Comparison of ENCODE assay signal across 8 mouse cellular contexts in the genomic region with DNA sequence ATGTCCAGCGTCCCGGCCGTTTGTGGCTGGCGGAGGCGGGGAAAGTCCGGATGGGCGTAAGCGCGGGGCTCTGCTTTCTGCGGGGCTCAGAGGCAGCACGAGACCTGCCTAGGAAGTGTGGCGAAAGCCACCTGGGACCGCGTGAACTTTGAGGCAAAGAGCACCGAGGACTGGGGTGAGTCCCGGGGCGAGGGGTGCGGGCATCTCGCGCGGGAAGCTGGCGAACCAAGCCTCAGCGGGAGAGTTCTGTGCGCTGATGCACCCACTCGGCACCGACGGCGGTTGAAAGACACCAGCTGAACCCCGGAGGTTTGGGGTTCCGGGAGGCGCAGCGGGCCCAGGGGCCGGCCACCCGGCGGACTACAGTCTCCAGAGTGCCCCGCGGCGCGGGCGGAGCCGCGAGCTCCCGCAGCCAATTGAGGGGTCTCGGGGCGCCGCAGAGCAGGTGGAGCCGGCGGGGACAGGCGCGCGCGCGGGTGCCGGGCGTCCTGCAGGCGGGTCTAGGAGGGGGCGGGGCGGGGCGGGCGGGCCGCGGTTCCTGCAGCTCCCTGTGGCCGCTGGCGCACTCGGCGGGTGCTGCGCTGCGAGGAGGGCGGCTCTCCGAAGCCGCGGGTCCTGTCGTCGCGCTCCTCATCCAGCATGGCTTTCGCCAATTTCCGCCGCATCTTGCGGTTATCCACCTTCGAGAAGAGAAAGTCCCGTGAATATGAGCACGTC. TPM values are rescaled to one million over a fixed set of nuclear protein-coding genes. Genes with fewer than 3 reads are reported as not detected.
DNase-seq lines count a peak whose midpoint lies in the region; ATAC-seq lines count a peak whose summit lies in the region.

A gene (plus strand): TSS at position 541 of the 717 bp plus-strand sequence.

- peak within 1 kb of the TSS; percentile 100 for H3K4me2 ChIP-seq in heart, embryonic 14.5 days (ENCODE audit: low read length)
- H3K4me2 ChIP-seq in liver, embryonic 12.5 days = peak within 1 kb of the TSS; percentile 99

- peak; percentile 90 for ATAC-seq in heart, embryonic 14.5 days (ENCODE audit: insufficient number of reproducible peaks, insufficient read depth, low FRiP score, low read depth)
- ATAC-seq in liver, embryonic 12.5 days = peak; percentile 96

- peak within 1 kb of the TSS; percentile 82 for H3K9ac ChIP-seq in heart, embryonic 14.5 days (ENCODE audit: low read length)
- peak within 1 kb of the TSS; percentile 85 for H3K9ac ChIP-seq in liver, embryonic 12.5 days

- H3K27ac ChIP-seq in heart, embryonic 14.5 days (replicated peaks in 1 of 2; ENCODE audit: control insufficient read depth in 1 of 2, insufficient read depth in 1 of 2, low read depth in 2 of 2, low read length in 2 of 2) = 0 out of 4 replicates have a peak within 1 kb of the TSS, but pooled peaks have one; percentile 24 to 30
- peak within 1 kb of the TSS; percentile 76 for H3K27ac ChIP-seq in liver, embryonic 12.5 days

- H3K4me3 ChIP-seq in erythroblast, embryonic 14.5 days (replicated peaks) = peak within 1 kb of the TSS; percentile 92
- H3K4me3 ChIP-seq in heart, embryonic 14.5 days (ENCODE audit: control insufficient read depth in 1 of 2, insufficient read depth in 1 of 2, low read depth in 1 of 2, low read length in 2 of 2) = peak within 1 kb of the TSS; percentile 77 to 78
- peak within 1 kb of the TSS; percentile 77 for H3K4me3 ChIP-seq in liver, embryonic 12.5 days

- peaks cover 28% of the 10 kb centered on the region for H3K36me3 ChIP-seq in erythroblast, embryonic 14.5 days (ENCODE audit: control insufficient read depth)
- H3K36me3 ChIP-seq in heart, embryonic 14.5 days (ENCODE audit: control insufficient read depth, insufficient read depth, low read length) = no peaks in the 10 kb centered on the region
- peaks cover 3% of the 10 kb centered on the region; the same call in 1 of the 2 replicates for H3K36me3 ChIP-seq in liver, embryonic 12.5 days
- H3K36me3 ChIP-seq in splenic B cell, adult 2 months (ENCODE audit: control insufficient read depth, insufficient read depth, low read length, poor library complexity, severe bottlenecking) = peaks cover 4% of the 10 kb centered on the region

- H3K9me3 ChIP-seq in erythroblast, embryonic 14.5 days (ENCODE audit: control insufficient read depth, low read length) = no peaks in the 10 kb centered on the region
- no peaks in the 10 kb centered on the region for H3K9me3 ChIP-seq in heart, embryonic 14.5 days (ENCODE audit: control insufficient read depth, low read length)
- no peaks in the 10 kb centered on the region for H3K9me3 ChIP-seq in liver, embryonic 12.5 days (replicated peaks)

- under 1% methylated on average over 68 of the region's 82 CpGs for WGBS in heart, embryonic 14.5 days
- under 1% methylated on average over 79 of the region's 82 CpGs for WGBS in liver, embryonic 12.5 days (ENCODE audit: insufficient replicate concordance)

- H3K4me1 ChIP-seq in erythroblast, embryonic 14.5 days (ENCODE audit: control insufficient read depth) = peaks cover 73% of the 10 kb centered on the region
- H3K4me1 ChIP-seq in heart, embryonic 14.5 days (ENCODE audit: control insufficient read depth in 2 of 2, insufficient read depth in 2 of 2, low read length in 2 of 2) = peaks cover 9 to 13% of the 10 kb centered on the region in 2 experiments; a peak in 3 of 4 replicates
- peaks cover 64% of the 10 kb centered on the region for H3K4me1 ChIP-seq in liver, embryonic 12.5 days

- H3K27me3 ChIP-seq in erythroblast, embryonic 14.5 days (ENCODE audit: control insufficient read depth) = peaks cover 9% of the 10 kb centered on the region; the same call in 1 of the 2 replicates
- peaks cover 6% of the 10 kb centered on the region; the same call in 1 of the 2 replicates for H3K27me3 ChIP-seq in heart, embryonic 14.5 days (ENCODE audit: control insufficient read depth, insufficient read depth, low read length)
- 0 out of 2 replicates have a peak, but pooled peaks cover 4% of the 10 kb centered on the region for H3K27me3 ChIP-seq in liver, embryonic 12.5 days (replicated peaks)
- no peaks in the 10 kb centered on the region for H3K27me3 ChIP-seq in splenic B cell, adult 2 months (ENCODE audit: control insufficient read depth, insufficient read depth, low read length, poor library complexity, severe bottlenecking)

- peak; percentile 94 for DNase-seq in CD4-positive, CD25-positive, alpha-beta regulatory T cell, adult 2 months (ENCODE audit: low read depth, low spot score)
- peak; percentile 69 for DNase-seq in brain, embryonic 18.5 days (ENCODE audit: low read depth, low spot score)
- peak; percentile 95 for DNase-seq in kidney, postnatal 14 days
- peak; percentile 91 for DNase-seq in naive thymus-derived CD4-positive, alpha-beta T cell, adult 2 months (ENCODE audit: low read depth)
- peak; percentile 93 for DNase-seq in splenic B cell, adult 2 months (ENCODE audit: low read depth, low spot score)

RNA-seq across cellular contexts. Expression of the gene that starts here (rescaled TPM):
- polyA plus RNA-seq in erythroblast, embryonic 14.5 days (2012) = 2.8 and 3.8 TPM in 2 replicates
- polyA plus RNA-seq in heart, embryonic 14.5 days (2014; fragmentation: Nextera tagmentation; extraction: Ambion mirVana) = 1.6 and 2.2 TPM in 2 replicates
- polyA plus RNA-seq in liver, embryonic 12.5 days (2016; fragmentation: Nextera tagmentation; extraction: Ambion mirVana) = 5.7 and 6.0 TPM in 2 replicates

Comparison
In these comparisons a context has a peak if more than half of its experiments do, and no peak if none do; other contexts are left out.
1. Peak in every context shown above with its lines: DNase-seq, ATAC-seq, H3K4me3 ChIP-seq and H3K27ac ChIP-seq.